Mouse (Mus musculus) bone marrow macrophage, adult 2 months (primary cell): ENCODE data around the gene Glis1. TPM values are rescaled to one million over a fixed set of nuclear protein-coding genes. Genes with fewer than 3 reads are reported as not detected.
A peak's percentile ranks its signal among the peaks of the same experiment; 100 is the strongest.

Experiments used
- H3K27ac ChIP-seq: 2 replicates; pipeline ENCODE4 v1.5.1; 2012; ENCODE audit warnings: low read depth, low read length; ENCODE audit not compliant: insufficient read depth
- H3K4me1 ChIP-seq: 2 replicates; pipeline ENCODE4 v1.6.1; 2012; ENCODE audit warnings: low read length; ENCODE audit not compliant: control insufficient read depth, insufficient read depth
- H3K4me3 ChIP-seq: 2 replicates; pipeline ENCODE4 v1.5.1; 2012; ENCODE audit warnings: mild to moderate bottlenecking, low read length, moderate library complexity; ENCODE audit not compliant: insufficient read depth
- CTCF ChIP-seq: IDR thresholded peaks from 2 replicates; pipeline ENCODE4 v1.5.1; 2012; ENCODE audit warnings: low read depth, mild to moderate bottlenecking, low read length, moderate library complexity
- POLR2A ChIP-seq: IDR thresholded peaks from 2 replicates; pipeline ENCODE4 v1.6.1; 2012; ENCODE audit warnings: mild to moderate bottlenecking, low read depth, low read length, borderline replicate concordance
- polyA plus RNA-seq: library from polyadenylated mRNA; stranded (reverse); fragments of >200 nt; gene quantifications from 2 replicates; pipeline ENCODE4 v1.2.4, GENCODE M21; 2012; ENCODE audit not compliant: missing spikeins, insufficient read depth, insufficient read length

Gene Glis1
- polyA plus RNA-seq, 1 experiment: not detected

GRCm38 (mm10) chr4:107482541-107482940, 48.1 kb downstream of the Glis1 start:
- TF ChIP-seq CTCF (no peak), POLR2A (no peak)
- Histone ChIP-seq H3K27ac (no peak overlapping the region), H3K4me3 (no peak overlapping the region), H3K4me1 (no peaks in the 10 kb centered on the region)

- Histone ChIP-seq H3K4me1 (no peaks in the 10 kb centered on the region), H3K4me3 (no peak overlapping the region), H3K27ac (no peak overlapping the region)
- TF ChIP-seq CTCF (no peak), POLR2A (no peak)
Measured at GRCm38 (mm10) chr4:107483556-107484220, 49.3 kb downstream of the Glis1 start.

- no peak for TF ChIP-seq CTCF
- no peak for TF ChIP-seq POLR2A
- Histone ChIP-seq H3K4me1 (no peaks in the 10 kb centered on the region), H3K27ac (no peak overlapping the region), H3K4me3 (no peak overlapping the region)
Measured at GRCm38 (mm10) chr4:107484221-107484575, 49.8 kb downstream of the Glis1 start.

GRCm38 (mm10) chr4:107485903-107486302, 51.5 kb downstream of the Glis1 start:
- Histone ChIP-seq H3K27ac (no peak overlapping the region), H3K4me1 (no peaks in the 10 kb centered on the region), H3K4me3 (no peak overlapping the region)
- TF ChIP-seq POLR2A: no peak
- TF ChIP-seq CTCF: 0 out of 2 replicates have a peak, but pooled peaks have one; percentile 17

- H3K4me3 ChIP-seq: no peak overlapping the region
- H3K27ac ChIP-seq: no peak overlapping the region
- no peaks in the 10 kb centered on the region for H3K4me1 ChIP-seq
- TF ChIP-seq POLR2A: no peak
Measured at GRCm38 (mm10) chr4:107489121-107489840, 54.9 kb downstream of the Glis1 start.

GRCm38 (mm10) chr4:107492991-107493390, 58.6 kb downstream of the Glis1 start:
- Histone ChIP-seq H3K4me1 (no peaks in the 10 kb centered on the region), H3K27ac (no peak overlapping the region), H3K4me3 (no peak overlapping the region)
- TF ChIP-seq CTCF: no peak

- H3K4me3 ChIP-seq: no peak overlapping the region
- TF ChIP-seq CTCF: no peak
- no peak for TF ChIP-seq POLR2A
- H3K4me1 ChIP-seq: peaks cover 6% of the 10 kb centered on the region
- no peak overlapping the region for H3K27ac ChIP-seq
Measured at GRCm38 (mm10) chr4:107495751-107496430, 61.5 kb downstream of the Glis1 start.

- Histone ChIP-seq H3K27ac (no peak overlapping the region), H3K4me3 (no peak overlapping the region), H3K4me1 (peaks cover 6% of the 10 kb centered on the region)
- no peak for TF ChIP-seq POLR2A
Measured at GRCm38 (mm10) chr4:107497430-107497935, 63.1 kb downstream of the Glis1 start.

- peaks cover 6% of the 10 kb centered on the region for H3K4me1 ChIP-seq
- TF ChIP-seq CTCF (no peak), POLR2A (no peak)
- H3K27ac ChIP-seq: no peak overlapping the region
- no peak overlapping the region for H3K4me3 ChIP-seq
Measured at GRCm38 (mm10) chr4:107502601-107503051, 68.2 kb downstream of the Glis1 start.

- TF ChIP-seq POLR2A (no peak), CTCF (no peak)
Measured at GRCm38 (mm10) chr4:107514981-107515380, 80.6 kb downstream of the Glis1 start.

More at GRCm38 (mm10) chr4:107514981-107515380, 80.6 kb downstream of the Glis1 start:
- no peak overlapping the region for H3K4me3 ChIP-seq
- H3K27ac ChIP-seq: no peak overlapping the region
- H3K4me1 ChIP-seq: no peaks in the 10 kb centered on the region
